Mouse (Mus musculus): Measurements from ENCODE around the gene Nol10.

- TF ChIP-seq ZC3H11A (IDR thresholded peaks at IDR 0.05; ENCODE audit: borderline replicate concordance, low read depth, low read length) (no peak), CHD2 (IDR thresholded peaks at IDR 0.05; ENCODE audit: low read depth, low read length) (no peak), MAFK (IDR thresholded peaks at IDR 0.05; ENCODE audit: insufficient read depth, low read depth, low read length) (no peak), HCFC1 (IDR thresholded peaks at IDR 0.05; ENCODE audit: borderline replicate concordance, insufficient read depth, low read length) (no peak)
These were observed 14.8 kb upstream of the Nol10 start for GRCm38 (mm10) chr12:17333459-17333858.

Measured in ES-E14 (cell line).